Mouse (Mus musculus) spleen, postnatal 10 days (tissue): ENCODE measurements around the gene Kctd10.

Experiments
- DNase-seq, 2 experiments: peaks; one replicate each; pipeline ENCODE4 v3.0.0; 2021 to 2022; ENCODE audit warnings: low spot score in 2 of 2

Kctd10 gene

GRCm38 (mm10) chr5:114378936-114379335 is 1.4 kb downstream of the Kctd10 start:
- DNase-seq, result no peak

DNA sequence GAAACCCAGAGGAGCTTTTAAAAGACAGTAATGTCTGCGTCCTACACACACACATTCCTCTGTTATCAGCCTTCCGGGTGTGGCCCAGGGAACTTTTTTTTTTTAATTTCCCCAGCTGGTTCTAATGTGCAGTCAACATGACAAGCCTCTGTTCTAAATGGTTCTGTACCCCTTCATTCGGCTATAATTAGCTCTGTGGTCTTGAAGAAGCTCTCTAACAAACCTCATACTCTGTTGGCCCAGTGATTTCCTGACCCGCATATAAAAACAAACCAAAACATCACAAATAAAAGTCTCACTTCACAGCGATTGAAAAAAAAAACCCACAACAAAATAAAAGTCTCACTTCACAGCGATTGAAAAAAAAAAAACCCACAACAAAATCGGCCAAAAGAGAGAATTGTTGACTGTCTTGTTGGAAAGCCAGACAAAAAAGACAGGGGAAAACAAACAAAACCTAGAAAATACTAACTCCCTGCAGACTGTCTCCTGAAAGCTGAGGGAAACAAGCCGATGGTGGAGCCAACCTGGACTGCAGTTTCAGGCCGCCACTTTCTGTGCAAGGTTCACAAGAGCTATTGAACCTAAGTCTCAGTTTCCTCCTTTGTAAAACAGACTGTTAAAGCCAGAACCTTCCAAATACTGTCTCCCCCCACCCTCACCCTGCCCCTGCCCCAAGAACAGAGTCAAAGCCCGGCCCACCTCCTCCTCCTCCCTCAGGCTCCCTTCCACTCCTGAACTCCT is 2.0 kb downstream of the Kctd10 start:
- no peak for DNase-seq

GRCm38 (mm10) chr5:114374409-114375213 is 5.7 kb downstream of the Kctd10 start:
- DNase-seq, result peak in 1 of 2 experiments; percentile 45

GRCm38 (mm10) chr5:114373581-114373980 is 6.7 kb downstream of the Kctd10 start:
- DNase-seq, result no peak

- no peak for DNase-seq
Observed at GRCm38 (mm10) chr5:114373174-114373573, 7.1 kb downstream of the Kctd10 start.

GRCm38 (mm10) chr5:114372565-114372964 is 7.7 kb downstream of the Kctd10 start:
- DNase-seq, result no peak

DNA sequence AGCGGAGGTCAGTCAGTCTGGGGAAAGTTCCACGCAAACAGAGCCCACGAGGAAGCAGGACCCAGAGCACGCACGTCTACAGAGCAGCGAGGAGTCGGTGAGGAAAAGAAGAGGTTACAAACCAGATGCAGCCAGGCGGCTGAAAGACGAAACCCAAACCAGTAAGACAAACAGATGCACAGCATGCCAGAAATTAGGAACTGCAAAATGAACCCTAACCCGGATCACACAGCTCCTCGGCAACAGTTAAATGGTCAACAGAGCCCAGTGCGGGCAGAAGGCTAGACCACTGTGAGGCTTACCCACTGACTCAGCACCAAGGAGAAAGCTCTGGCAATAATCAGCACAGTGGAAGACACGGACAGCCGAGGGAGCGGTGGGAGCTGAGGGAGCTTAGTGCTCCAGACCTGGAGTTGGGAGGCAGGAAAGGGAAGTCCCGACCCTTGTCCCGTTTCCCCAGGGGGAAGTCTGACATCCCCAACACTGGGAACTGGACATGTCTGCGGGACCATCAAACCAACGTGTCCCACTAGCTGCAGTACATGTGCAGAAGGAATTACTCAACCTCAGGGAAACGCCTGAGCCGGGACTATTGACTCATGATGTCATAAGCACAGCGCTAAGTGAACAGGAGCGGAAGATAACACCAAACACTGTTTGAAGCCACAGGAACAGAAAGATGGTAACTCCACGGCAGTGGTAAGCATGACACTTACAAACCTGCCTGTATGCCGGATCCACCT is 8.4 kb downstream of the Kctd10 start:
- DNase-seq, result no peak

DNA sequence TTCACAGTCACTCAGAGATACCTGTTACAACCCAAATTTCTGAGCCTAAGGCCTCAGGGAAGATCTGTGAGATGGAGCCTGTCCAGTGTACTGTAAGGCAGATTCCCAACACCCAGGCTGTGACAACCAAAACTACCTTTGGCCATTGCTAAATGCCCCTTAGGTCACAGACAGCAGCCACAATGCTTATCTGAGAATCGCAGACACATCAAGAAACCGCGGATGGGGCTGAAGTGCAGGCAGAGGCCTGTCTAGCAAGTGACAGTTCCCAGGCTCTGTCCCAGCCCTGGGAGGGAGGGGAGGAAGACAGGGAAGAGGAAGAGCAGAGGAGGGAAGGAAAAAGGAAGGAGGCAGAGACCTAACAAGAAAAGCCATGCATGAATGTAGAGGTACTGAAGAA is 9.0 kb downstream of the Kctd10 start:
- DNase-seq, result no peak

- DNase-seq, result no peak
Observed at GRCm38 (mm10) chr5:114370371-114370776, 9.9 kb downstream of the Kctd10 start.

DNA sequence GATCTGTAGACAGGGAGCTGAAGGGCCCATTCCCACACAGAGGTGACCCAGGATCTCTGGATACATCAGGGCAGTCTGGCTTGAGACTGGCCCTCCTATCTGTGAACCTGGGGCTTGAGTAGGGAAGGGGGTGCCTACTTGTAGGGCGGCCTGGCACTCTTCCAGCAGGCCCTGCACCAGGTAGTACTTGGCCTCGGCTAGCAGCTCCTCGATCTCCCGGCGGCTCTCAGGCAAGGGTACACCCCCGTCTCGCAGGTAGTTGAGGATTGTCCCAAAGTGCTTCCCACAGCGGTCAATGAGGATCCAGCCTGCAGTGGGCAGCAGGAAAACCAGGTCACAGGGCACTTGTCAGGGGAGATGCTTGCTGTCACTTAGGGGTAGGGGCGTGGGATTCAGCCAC is 10.4 kb downstream of the Kctd10 start:
- no peak for DNase-seq

- DNase-seq, result no peak
Observed at GRCm38 (mm10) chr5:114368803-114369496, 11.4 kb downstream of the Kctd10 start.

GRCm38 (mm10) chr5:114368121-114368520 is 12.2 kb downstream of the Kctd10 start:
- no peak for DNase-seq

DNA sequence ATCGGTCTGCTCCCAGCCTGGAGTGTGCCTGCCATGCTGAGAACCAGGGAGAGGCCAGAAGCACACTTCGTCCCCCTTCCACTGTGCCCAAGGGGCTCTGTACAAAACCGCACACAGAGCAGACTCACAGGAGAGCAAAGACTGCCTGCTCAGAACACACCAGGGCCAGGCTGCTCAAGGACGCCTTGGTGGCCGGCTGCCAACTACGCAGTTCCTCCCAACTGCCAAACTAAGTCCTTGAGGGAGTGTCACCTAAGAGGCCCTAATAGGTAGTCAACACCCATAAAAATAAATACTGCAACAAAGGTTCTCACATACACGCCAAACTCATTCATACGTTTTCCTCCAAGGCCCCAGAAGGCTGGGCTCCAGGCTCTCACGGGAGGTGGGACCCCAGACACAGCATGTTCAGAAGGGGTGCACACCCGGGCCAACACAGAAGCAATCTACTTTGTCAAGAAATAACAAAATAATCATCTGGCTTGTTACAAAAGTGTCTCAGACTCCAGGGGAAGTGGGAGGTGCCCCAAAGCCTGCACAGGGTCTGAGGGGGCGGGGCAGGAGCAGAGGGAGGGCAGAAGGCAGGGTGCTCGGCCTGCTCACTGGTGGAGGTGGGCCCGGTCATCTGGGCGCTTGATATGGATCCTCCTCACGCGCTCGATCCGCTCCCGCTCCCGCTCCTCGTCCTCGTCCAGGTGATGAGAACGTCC is 15.1 kb downstream of the Kctd10 start:
- DNase-seq, result peak in 1 of 2 experiments; percentile 67

GRCm38 (mm10) chr5:114360968-114361367 is 19.3 kb downstream of the Kctd10 start:
- DNase-seq, result no peak

- DNase-seq, result no peak
Observed at GRCm38 (mm10) chr5:114359586-114359985, 20.7 kb downstream of the Kctd10 start.

- DNase-seq, result no peak
Observed at GRCm38 (mm10) chr5:114358833-114359232, 21.5 kb downstream of the Kctd10 start.

DNA sequence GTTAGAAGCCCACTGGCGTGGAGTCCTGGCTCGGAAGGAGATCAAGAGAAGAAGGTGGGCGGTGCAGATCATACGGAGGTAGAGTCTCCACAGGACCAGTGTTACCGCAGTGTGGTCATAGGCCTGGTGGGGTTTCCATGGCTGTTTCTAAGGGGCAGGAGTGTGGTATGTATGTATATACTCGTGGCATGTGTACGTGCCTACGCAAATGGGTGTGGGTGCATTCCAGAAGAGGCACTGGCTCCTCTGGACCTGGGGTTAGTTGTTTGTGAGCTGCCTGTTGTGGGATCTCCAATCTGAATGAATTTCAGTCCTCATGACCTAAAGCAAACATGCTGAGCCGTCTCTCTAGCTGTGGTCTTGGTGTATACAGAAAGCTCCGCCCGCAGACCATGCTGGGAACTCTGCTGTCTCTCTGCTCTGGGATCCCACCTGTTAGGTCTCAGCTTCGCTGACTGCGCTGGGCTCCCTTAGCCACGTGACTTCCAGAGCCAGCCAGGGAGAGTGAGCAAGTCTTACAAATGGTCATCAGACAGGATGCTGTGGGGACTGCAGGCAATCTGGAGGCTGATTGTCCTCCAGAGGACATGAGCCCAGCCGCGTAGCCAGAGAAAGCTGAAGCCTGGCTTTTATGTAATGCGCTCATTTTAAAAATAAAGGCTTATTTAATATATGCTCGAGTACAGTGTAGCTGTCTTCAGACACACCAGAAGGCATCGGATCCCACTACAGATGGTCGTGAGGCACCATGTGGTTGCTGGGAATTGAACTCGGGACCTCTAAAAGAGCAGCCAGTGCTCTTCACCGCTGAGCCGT is 23.2 kb downstream of the Kctd10 start:
- no peak for DNase-seq

GRCm38 (mm10) chr5:114356250-114356935 is 23.9 kb downstream of the Kctd10 start:
- peak in 1 of 2 experiments; percentile 79 for DNase-seq

- DNase-seq, result no peak
Observed at GRCm38 (mm10) chr5:114351490-114351889, 28.8 kb downstream of the Kctd10 start.

DNA sequence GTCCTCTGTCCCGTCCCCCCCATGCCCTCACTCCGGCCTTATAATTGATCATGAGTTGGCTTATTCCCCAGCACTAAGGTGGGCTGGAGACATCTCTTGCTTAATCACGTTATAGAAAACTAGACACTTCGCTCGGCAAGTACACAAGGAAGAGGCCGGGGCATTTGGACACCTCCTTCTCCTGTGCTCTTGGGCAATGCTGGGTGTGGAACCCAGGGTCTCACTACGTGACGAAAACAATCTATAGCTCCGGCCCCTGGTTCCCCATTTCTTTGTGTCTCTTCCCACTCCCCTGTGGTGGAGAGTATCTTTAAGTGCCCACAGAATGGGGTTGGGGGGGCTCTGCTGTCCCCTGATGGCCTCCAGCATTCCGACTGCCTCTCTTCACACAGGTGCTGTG is 33.3 kb downstream of the Kctd10 start:
- DNase-seq, result no peak
